In genomic region chr2:157596876-157597566, GRCm38 (mm10) we compare ENCODE assay signal across 10 mouse cellular contexts. TPM values are rescaled to one million over a fixed set of nuclear protein-coding genes. Genes with fewer than 3 reads are reported as not detected.
DNase-seq lines count a peak whose midpoint lies in the region; ATAC-seq and TF ChIP-seq lines count a peak whose summit lies in the region.
"Had no signal": no experiment of that assay in that cellular context is flagged by ENCODE, and none has a peak within 500 bp of the region (broad histone marks: within the 10 kb centered on the region; RNA-seq: fewer than 3 reads in every experiment).

No protein-coding gene starts in this region.

- no peaks in the 10 kb centered on the region for H3K36me3 ChIP-seq in lung, embryonic 14.5 days (ENCODE audit: insufficient read depth)
- H3K36me3 ChIP-seq in G1E (replicated peaks) = no peaks in the 10 kb centered on the region
- H3K36me3 ChIP-seq in neural tube, embryonic 15.5 days = no peaks in the 10 kb centered on the region

- H3K4me1 ChIP-seq in lung, embryonic 14.5 days (ENCODE audit: insufficient read depth) = peaks cover 9% of the 10 kb centered on the region; the same call in 1 of the 2 replicates
- H3K4me1 ChIP-seq in G1E (ENCODE audit: insufficient read depth, low read depth, low read length) = no peaks in the 10 kb centered on the region; the same call in 1 of the 2 replicates
- no peaks in the 10 kb centered on the region for H3K4me1 ChIP-seq in neural tube, embryonic 15.5 days

- intact Hi-C loops in gastrocnemius, postnatal 36 days (cut with DNase I) = no loop called here

- no peak overlapping the region for H3K9ac ChIP-seq in lung, embryonic 14.5 days
- H3K9ac ChIP-seq in neural tube, embryonic 15.5 days (replicated peaks) = no peak overlapping the region

- no peaks in the 10 kb centered on the region for H3K9me3 ChIP-seq in lung, embryonic 14.5 days (ENCODE audit: low read depth, low read length)
- H3K9me3 ChIP-seq in G1E (replicated peaks) = no peaks in the 10 kb centered on the region
- no peaks in the 10 kb centered on the region for H3K9me3 ChIP-seq in neural tube, embryonic 15.5 days (replicated peaks)

- no peak for TF ChIP-seq CTCF in lung, embryonic 14.5 days (IDR thresholded peaks at IDR 0.05; ENCODE audit: low read depth)
- no peak for TF ChIP-seq CTCF in G1E (IDR thresholded peaks at IDR 0.05; ENCODE audit: low read depth, low read length)

- peak overlapping the region; percentile 9; the same call in 1 of the 2 replicates for H3K4me3 ChIP-seq in lung, embryonic 14.5 days (ENCODE audit: low read depth, low read length)
- peak overlapping the region; percentile 46; the same call in 1 of the 2 replicates for H3K4me3 ChIP-seq in G1E (ENCODE audit: low read depth, low read length)
- no peak overlapping the region for H3K4me3 ChIP-seq in neural tube, embryonic 15.5 days (replicated peaks)

- no peaks in the 10 kb centered on the region for H3K27me3 ChIP-seq in lung, embryonic 14.5 days (ENCODE audit: insufficient read depth, low read length)
- peaks cover 12% of the 10 kb centered on the region for H3K27me3 ChIP-seq in G1E (ENCODE audit: insufficient read depth, low read length)
- H3K27me3 ChIP-seq in neural tube, embryonic 15.5 days (replicated peaks) = no peaks in the 10 kb centered on the region

- peak overlapping the region; percentile 31; the same call in 1 of the 2 replicates for H3K4me2 ChIP-seq in lung, embryonic 14.5 days
- 0 out of 2 replicates have a peak overlapping the region, but pooled peaks have one; percentile 11 for H3K4me2 ChIP-seq in neural tube, embryonic 15.5 days

- DNase-seq in lung, embryonic 14.5 days = peak; percentile 13
- DNase-seq in lung, postnatal 25 days (ENCODE audit: low spot score) = no peak
- DNase-seq in G1E (ENCODE audit: low spot score) = no peak
- peak; percentile 56 for DNase-seq in induced T-regulatory cell, adult 2 months (ENCODE audit: low read depth)
- DNase-seq in gastrocnemius, postnatal 10 days = no peak
- no peak for DNase-seq in gastrocnemius, postnatal 36 days
- DNase-seq: adrenal gland, postnatal 14 days; lung, adult 2 months; thymus, postnatal 14 days had no signal

- no peak overlapping the region for H3K27ac ChIP-seq in lung, embryonic 14.5 days (ENCODE audit: low read depth)
- H3K27ac ChIP-seq in neural tube, embryonic 15.5 days (replicated peaks) = no peak overlapping the region

- ATAC-seq in lung, embryonic 14.5 days (ENCODE audit: insufficient read depth) = no peak
- ATAC-seq in G1E (ENCODE audit: extremely low read depth, insufficient number of reproducible peaks, low FRiP score, poor library complexity, severe bottlenecking) = no peak
- ATAC-seq in neural tube, embryonic 15.5 days (ENCODE audit: low FRiP score) = no peak

- WGBS in lung, embryonic 14.5 days = 59% methylated on average over 22 of the region's 22 CpGs
- whole genome bisulfite sequencing in neural tube, embryonic 15.5 days = 66% methylated on average over 22 of the region's 22 CpGs

RNA-seq across cellular contexts. Expression of gene Blcap, which starts 25.9 kb away (rescaled TPM):
- polyA plus RNA-seq in lung, embryonic 14.5 days (2014; fragmentation: Nextera tagmentation; extraction: Ambion mirVana) = 49.3 and 49.8 TPM in 2 replicates
- total RNA-seq in G1E (2014; fragmentation: Nextera tagmentation) (24.1 and 27.2 TPM in 2 replicates), G1E (2017) (22.0 and 23.3 TPM in 2 replicates)
- polyA plus RNA-seq in G1E (2012) = 16.7 and 17.3 TPM in 2 replicates
- polyA plus RNA-seq in neural tube, embryonic 15.5 days (2015; fragmentation: Nextera tagmentation; extraction: Ambion mirVana) = 201 and 225 TPM in 2 replicates
- 10 to 100 TPM; 25.9 to 34.6 TPM for total RNA-seq in gastrocnemius, postnatal 10 days (2021)
- 10 to 100 TPM; 25.4 to 25.6 TPM for total RNA-seq in gastrocnemius, postnatal 36 days (2021)

RNA-seq across cellular contexts. Expression of gene Nnat, which starts 37.1 kb away (rescaled TPM):
- 414 and 435 TPM in 2 replicates for polyA plus RNA-seq in lung, embryonic 14.5 days (2014; fragmentation: Nextera tagmentation; extraction: Ambion mirVana)
- total RNA-seq in G1E (2014; fragmentation: Nextera tagmentation) = not detected in 2 replicates
- total RNA-seq in G1E (2017) = not detected in 2 replicates
- not detected in 2 replicates for polyA plus RNA-seq in G1E (2012)
- 3,438 and 4,597 TPM in 2 replicates for polyA plus RNA-seq in neural tube, embryonic 15.5 days (2015; fragmentation: Nextera tagmentation; extraction: Ambion mirVana)
- 10 to 100 TPM; 11.3 to 14.3 TPM for total RNA-seq in gastrocnemius, postnatal 10 days (2021)
- total RNA-seq in gastrocnemius, postnatal 36 days (2021) = 1 to 10 TPM in 1 of 2 experiments, under 1 TPM in 1; 0.84 to 1.9 TPM

Comparison
In these comparisons a context has a peak if more than half of its experiments do, and no peak if none do; other contexts are left out.
1. DNase-seq: peak in lung, embryonic 14.5 days (single experiment) and induced T-regulatory cell, adult 2 months (single experiment); none in lung, postnatal 25 days (single experiment), G1E (single experiment), gastrocnemius, postnatal 10 days (single experiment) and gastrocnemius, postnatal 36 days (0 of 2).
2. RNA of gene Nnat, which starts 37.1 kb away (total RNA-seq): 11.3 to 14.3 TPM in gastrocnemius, postnatal 10 days; 0.84 to 1.9 TPM in gastrocnemius, postnatal 36 days and not detected in G1E; every median in the first group is over 4 times any median in the second.